Mouse (Mus musculus): ENCODE measurements at regions not wholly inside any gene's neighbourhood (a gene's known extent, or its start where the extent isn't known, plus 50 kb on each side); places are given as distances from the start of the nearest gene placed in this dataset.

GRCm38 (mm10) chr4:99348674-99349073 is 53.0 kb downstream of the Gm12689 start:
- in situ Hi-C loops (cut with MboI; ENCODE audit: low pct_unique_long_range_greater_than_20kb in 1 of 2, low sequenced_read_pairs in 2 of 2, unreplicated experiment in 1 of 2), result loop anchor here in 1 of 2 experiments (10.0 kb wide), 1 partner anchor 336 kb away; no protein-coding TSS in a partner anchor

GRCm38 (mm10) chr4:99353122-99353774 is 57.5 kb downstream of the Gm12689 start:
- in situ Hi-C loops (cut with MboI; ENCODE audit: low pct_unique_long_range_greater_than_20kb in 1 of 2, low sequenced_read_pairs in 2 of 2, unreplicated experiment in 1 of 2), result loop anchor here in 1 of 2 experiments (25.0 kb wide), 1 partner anchor 334 kb away; no protein-coding TSS in a partner anchor

- in situ Hi-C loops (cut with MboI; ENCODE audit: low pct_unique_long_range_greater_than_20kb in 1 of 2, low sequenced_read_pairs in 2 of 2, unreplicated experiment in 1 of 2), result loop anchor here in 1 of 2 experiments (25.0 kb wide), 1 partner anchor 333 kb away; no protein-coding TSS in a partner anchor
Observed at GRCm38 (mm10) chr4:99354241-99354640, 58.5 kb downstream of the Gm12689 start.

- in situ Hi-C loops (cut with MboI; ENCODE audit: low pct_unique_long_range_greater_than_20kb in 1 of 2, low sequenced_read_pairs in 2 of 2, unreplicated experiment in 1 of 2), result loop anchor here in 1 of 2 experiments (25.0 kb wide), 1 partner anchor 332 kb away; no protein-coding TSS in a partner anchor
Observed at GRCm38 (mm10) chr4:99354835-99355234, 59.1 kb downstream of the Gm12689 start.

GRCm38 (mm10) chr4:99368036-99368435 is 72.3 kb downstream of the Gm12689 start:
- in situ Hi-C loops (cut with MboI; ENCODE audit: low pct_unique_long_range_greater_than_20kb in 1 of 2, low sequenced_read_pairs in 2 of 2, unreplicated experiment in 1 of 2), result loop anchor here in 1 of 2 experiments (25.0 kb wide), 1 partner anchor 319 kb away; no protein-coding TSS in a partner anchor

GRCm38 (mm10) chr4:99371162-99371561 is 75.5 kb downstream of the Gm12689 start:
- in situ Hi-C loops (cut with MboI; ENCODE audit: low pct_unique_long_range_greater_than_20kb in 1 of 2, low sequenced_read_pairs in 2 of 2, unreplicated experiment in 1 of 2), result loop anchor here in 1 of 2 experiments (25.0 kb wide), 1 partner anchor 316 kb away; no protein-coding TSS in a partner anchor

DNA sequence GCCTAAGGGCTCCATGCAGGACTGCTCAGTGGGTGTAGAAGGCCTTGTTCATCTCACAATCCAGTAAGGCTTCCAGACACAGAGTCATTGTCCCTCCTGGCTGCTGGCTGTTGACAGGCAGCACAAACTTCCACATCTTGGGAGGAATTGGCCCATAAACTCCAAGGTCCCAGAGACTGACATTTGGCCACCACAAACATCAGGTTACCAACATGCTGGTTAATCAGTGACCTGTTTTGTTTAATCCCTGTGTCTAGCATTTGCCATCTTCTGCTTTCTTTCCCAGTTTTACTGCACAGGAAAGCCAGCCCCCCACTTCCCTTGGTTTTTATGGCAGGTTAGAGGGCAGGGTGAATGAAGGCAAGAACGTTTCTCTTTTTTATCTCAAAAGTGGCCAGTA is 80.5 kb downstream of the Gm12689 start:
- in situ Hi-C loops (cut with MboI; ENCODE audit: low pct_unique_long_range_greater_than_20kb in 1 of 2, low sequenced_read_pairs in 2 of 2, unreplicated experiment in 1 of 2), result no loop called here

GRCm38 (mm10) chr4:99376911-99377310 is 81.2 kb downstream of the Gm12689 start:
- in situ Hi-C loops (cut with MboI; ENCODE audit: low pct_unique_long_range_greater_than_20kb in 1 of 2, low sequenced_read_pairs in 2 of 2, unreplicated experiment in 1 of 2), result no loop called here

DNA sequence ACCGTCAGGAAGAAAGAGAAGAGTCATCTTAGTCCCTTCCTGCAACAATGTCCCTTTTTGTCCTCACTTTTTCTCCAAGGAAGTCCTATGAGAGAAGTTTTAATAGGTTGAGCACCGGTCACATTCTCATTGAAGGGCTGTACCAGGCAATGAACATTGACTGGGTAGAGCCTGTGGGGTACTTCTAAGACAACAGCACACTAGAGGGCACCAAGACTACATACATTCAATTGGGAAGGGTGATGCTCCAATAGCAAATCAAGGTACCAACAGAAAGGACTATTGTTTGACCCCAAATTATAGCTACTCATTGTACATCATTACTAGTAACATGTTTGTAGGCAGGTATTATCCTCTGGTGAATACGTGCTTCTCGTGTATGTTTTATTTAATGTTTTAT is 84.3 kb downstream of the Gm12689 start:
- in situ Hi-C loops (cut with MboI; ENCODE audit: low pct_unique_long_range_greater_than_20kb in 1 of 2, low sequenced_read_pairs in 2 of 2, unreplicated experiment in 1 of 2), result no loop called here

DNA sequence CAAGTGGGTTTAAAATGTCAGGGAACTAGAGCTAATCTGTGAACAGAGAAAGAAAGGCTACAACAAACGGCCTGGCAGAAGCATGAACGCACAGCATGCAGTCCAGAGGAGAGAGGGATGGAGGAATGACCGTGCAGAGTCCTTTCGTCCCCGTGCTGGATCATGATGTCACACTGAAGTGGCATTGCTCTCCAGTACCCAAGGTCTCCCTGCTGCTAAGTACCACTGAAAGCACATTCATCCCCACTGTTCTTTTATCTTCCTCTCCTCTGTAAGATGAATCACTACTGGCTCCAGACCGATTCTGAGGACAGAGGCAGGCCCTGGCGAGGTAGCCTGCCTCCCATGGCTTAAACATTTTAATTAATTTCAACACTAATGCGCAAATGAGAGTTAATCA is 89.7 kb downstream of the Gm12689 start:
- in situ Hi-C loops (cut with MboI; ENCODE audit: low pct_unique_long_range_greater_than_20kb in 1 of 2, low sequenced_read_pairs in 2 of 2, unreplicated experiment in 1 of 2), result no loop called here

- in situ Hi-C loops (cut with MboI; ENCODE audit: low pct_unique_long_range_greater_than_20kb in 1 of 2, low sequenced_read_pairs in 2 of 2, unreplicated experiment in 1 of 2), result no loop called here
Observed at GRCm38 (mm10) chr4:99389428-99389827, 93.7 kb downstream of the Gm12689 start.

DNA sequence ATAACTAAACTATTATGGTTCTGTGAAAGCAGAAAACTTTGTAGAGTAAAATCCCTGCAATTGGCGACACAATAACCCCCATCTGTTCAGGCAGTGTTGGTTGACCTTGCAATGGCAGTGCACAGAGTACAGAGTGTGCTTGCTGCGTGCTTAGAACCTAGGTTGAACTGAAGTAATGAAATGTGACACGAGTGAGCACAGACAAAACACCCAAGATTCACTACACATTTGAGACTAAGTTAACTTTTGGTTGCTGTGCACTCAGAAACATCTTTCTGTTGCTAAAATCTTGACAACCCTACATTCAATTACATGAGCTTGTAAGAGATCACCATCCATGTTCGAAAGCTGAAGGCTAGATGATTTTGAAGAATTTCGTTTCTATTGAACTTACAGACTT is 97.3 kb downstream of the Gm12689 start:
- in situ Hi-C loops (cut with MboI; ENCODE audit: low pct_unique_long_range_greater_than_20kb in 1 of 2, low sequenced_read_pairs in 2 of 2, unreplicated experiment in 1 of 2), result no loop called here

DNA sequence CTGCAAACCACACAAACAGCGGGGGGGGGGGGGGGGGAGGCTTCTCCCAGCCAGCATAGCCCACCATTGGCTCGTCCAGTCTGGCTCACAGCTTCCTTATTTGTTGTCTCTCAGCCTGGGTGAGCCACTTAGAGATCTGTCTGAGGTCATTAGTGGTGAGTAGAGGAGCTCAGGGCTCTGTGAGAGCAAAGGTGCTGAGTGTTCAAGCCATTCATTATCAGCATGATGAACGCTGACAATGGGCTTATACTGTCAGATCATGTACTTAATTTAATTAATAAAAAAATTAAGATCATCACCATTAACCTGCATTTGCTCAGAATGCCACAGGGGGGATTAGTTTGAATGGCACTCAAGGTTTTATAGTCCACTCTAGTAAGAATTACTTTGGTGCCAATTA is 98.5 kb downstream of the Gm12689 start:
- in situ Hi-C loops (cut with MboI; ENCODE audit: low pct_unique_long_range_greater_than_20kb in 1 of 2, low sequenced_read_pairs in 2 of 2, unreplicated experiment in 1 of 2), result no loop called here

DNA sequence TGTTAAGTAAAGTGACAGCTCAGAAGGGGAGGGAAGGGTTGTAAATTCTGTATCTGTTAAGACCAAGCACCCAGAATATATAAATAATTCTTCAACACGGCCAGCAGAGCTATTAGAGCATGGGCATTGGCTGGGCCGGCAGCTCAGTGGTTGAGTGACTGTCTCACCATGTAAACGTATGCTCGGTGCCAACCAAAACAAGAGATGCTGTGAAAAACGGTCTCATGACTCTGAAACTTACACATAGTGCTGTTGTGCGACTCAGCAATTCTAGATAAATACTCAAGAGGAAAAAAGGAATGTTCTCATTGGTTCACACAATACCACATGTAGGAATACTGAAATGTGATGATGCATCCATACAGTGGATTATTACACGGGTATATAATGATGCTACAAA is 111.8 kb downstream of the Gm12689 start:
- in situ Hi-C loops (cut with MboI; ENCODE audit: low pct_unique_long_range_greater_than_20kb in 1 of 2, low sequenced_read_pairs in 2 of 2, unreplicated experiment in 1 of 2), result no loop called here

- in situ Hi-C loops (cut with MboI; ENCODE audit: low pct_unique_long_range_greater_than_20kb in 1 of 2, low sequenced_read_pairs in 2 of 2, unreplicated experiment in 1 of 2), result no loop called here
Observed at GRCm38 (mm10) chr4:99423449-99423848, 127.7 kb downstream of the Gm12689 start.

- in situ Hi-C loops (cut with MboI; ENCODE audit: low pct_unique_long_range_greater_than_20kb in 1 of 2, low sequenced_read_pairs in 2 of 2, unreplicated experiment in 1 of 2), result no loop called here
Observed at GRCm38 (mm10) chr4:99445077-99445754, 149.5 kb downstream of the Gm12689 start.

- in situ Hi-C loops (cut with MboI; ENCODE audit: low pct_unique_long_range_greater_than_20kb in 1 of 2, low sequenced_read_pairs in 2 of 2, unreplicated experiment in 1 of 2), result no loop called here
Observed at GRCm38 (mm10) chr4:99445755-99446128, 150.0 kb downstream of the Gm12689 start.

DNA sequence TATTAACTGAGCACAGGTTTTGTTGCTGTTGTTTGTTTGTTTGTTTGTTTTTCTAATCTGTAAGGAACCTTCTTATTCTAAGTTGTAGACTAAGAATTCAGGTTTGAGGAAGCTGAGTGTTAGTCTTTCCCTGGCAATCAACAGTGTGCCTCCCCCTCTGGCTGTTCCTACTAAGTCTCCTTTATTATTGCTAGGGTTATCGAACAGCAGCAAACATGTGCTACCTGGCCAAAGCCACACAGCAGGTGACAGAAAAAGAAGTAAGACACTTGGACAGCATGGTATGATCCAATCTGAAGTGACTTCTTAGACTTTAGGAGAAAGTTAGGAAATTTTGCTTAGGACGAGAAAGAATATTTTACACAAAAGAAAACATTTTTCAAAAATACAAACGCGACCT is 163.3 kb downstream of the Gm12689 start:
- in situ Hi-C loops (cut with MboI; ENCODE audit: low pct_unique_long_range_greater_than_20kb in 1 of 2, low sequenced_read_pairs in 2 of 2, unreplicated experiment in 1 of 2), result no loop called here

- in situ Hi-C loops (cut with MboI; ENCODE audit: low pct_unique_long_range_greater_than_20kb in 1 of 2, low sequenced_read_pairs in 2 of 2, unreplicated experiment in 1 of 2), result no loop called here
Observed at GRCm38 (mm10) chr4:99459436-99459835, 163.7 kb downstream of the Gm12689 start.

GRCm38 (mm10) chr4:99465493-99465892 is 169.8 kb downstream of the Gm12689 start:
- in situ Hi-C loops (cut with MboI; ENCODE audit: low pct_unique_long_range_greater_than_20kb in 1 of 2, low sequenced_read_pairs in 2 of 2, unreplicated experiment in 1 of 2), result no loop called here

Measured in mouse embryonic stem cell (cell line).